Mouse (Mus musculus) heart, postnatal 0 days (tissue): ENCODE results near the gene Nfia.

Experiments
- CTCF ChIP-seq: IDR thresholded peaks from 2 replicates; pipeline ENCODE4 v1.5.1; 2016; ENCODE audit warnings: antibody characterized with exemption, control low read depth, low read depth
- EP300 ChIP-seq: IDR thresholded peaks from 2 replicates; pipeline ENCODE4 v1.6.1; 2016; ENCODE audit warnings: antibody characterized with exemption, low read depth

- no peak for TF ChIP-seq CTCF
- TF ChIP-seq EP300: no peak
Observed at GRCm38 (mm10) chr4:97854779-97855178, 82.2 kb downstream of the Nfia start.
